Mouse (Mus musculus) midbrain, embryonic 14.5 days (tissue): ENCODE data around the gene Fam207a. TPM values are rescaled to one million over a fixed set of nuclear protein-coding genes. Genes with fewer than 3 reads are reported as not detected.

Experiments used
- ATAC-seq: fragments of 200-750 bp; cut with Nextera tagmentation; 2 replicates; pipeline ENCODE4 v1.8.0; 2017; ENCODE audit warnings: moderate number of reproducible peaks, moderate library complexity; ENCODE audit not compliant: low FRiP score, low TSS enrichment
- DNase-seq: peaks from one replicate; pipeline ENCODE4 v3.0.0-alpha.2; 2015
- H3K27ac ChIP-seq: fragments of 300-500 bp; sonication (generic); replicated peaks from 2 replicates; pipeline ENCODE4 v1.5.1; 2014; ENCODE audit warnings: mild to moderate bottlenecking, low read depth, low read length, moderate library complexity
- H3K27me3 ChIP-seq: fragments of 300-500 bp; sonication (generic); 2 replicates; pipeline ENCODE4 v1.6.1; 2014; ENCODE audit warnings: low read length, control low read depth, mixed read lengths; ENCODE audit not compliant: control insufficient read depth, insufficient read depth
- H3K36me3 ChIP-seq: fragments of 300-500 bp; sonication (generic); 2 replicates; pipeline ENCODE4 v1.6.1; 2014; ENCODE audit warnings: low read length, control low read depth; ENCODE audit not compliant: control insufficient read depth, insufficient read depth
- H3K4me1 ChIP-seq: fragments of 300-500 bp; sonication (generic); 2 replicates; pipeline ENCODE4 v1.6.1; 2014; ENCODE audit warnings: mild to moderate bottlenecking, antibody characterized with exemption, low read length, control low read depth; ENCODE audit not compliant: control insufficient read depth, insufficient read depth
- H3K4me2 ChIP-seq: fragments of 300-500 bp; sonication (generic); 2 replicates; pipeline ENCODE4 v1.6.1; 2014; ENCODE audit warnings: mild to moderate bottlenecking, low read length, moderate library complexity
- H3K4me3 ChIP-seq: fragments of 300-500 bp; sonication (generic); replicated peaks from 2 replicates; pipeline ENCODE4 v1.5.1; 2014; ENCODE audit warnings: low read depth, low read length
- H3K9ac ChIP-seq: fragments of 300-500 bp; sonication (generic); replicated peaks from 2 replicates; pipeline ENCODE4 v1.6.1; 2014; ENCODE audit warnings: mild to moderate bottlenecking, low read length, moderate library complexity
- H3K9me3 ChIP-seq: fragments of 300-500 bp; sonication (generic); 2 replicates; pipeline ENCODE4 v1.6.1; 2016; ENCODE audit warnings: low read length, control low read depth, mixed read lengths; ENCODE audit not compliant: control insufficient read depth
- WGBS: fragments of 180-500 bp; shearing (Covaris S2); extraction: QIAGEN DNeasy Blood & Tissue Kit; methylation state at CpG from one replicate; pipeline ENCODE4 v1.1.7; 2014; 5-methylcytosine and 5-hydroxymethylcytosine counted together
- polyA plus RNA-seq: library from polyadenylated mRNA; unstranded; fragments of >200 nt; fragmentation: Nextera tagmentation; extraction: Ambion mirVana; gene quantifications from 2 replicates; pipeline ENCODE4 v1.2.1, GENCODE M21; 2014

The Fam207a gene
- 37.4 and 41.2 TPM in 2 replicates for polyA plus RNA-seq

- no peaks in the 10 kb centered on the region for H3K27me3 ChIP-seq
- H3K27ac ChIP-seq, result peak within 1 kb of the TSS; percentile 79
- peak; percentile 90 for ATAC-seq
- H3K36me3 ChIP-seq, result peaks cover 31% of the 10 kb centered on the region
- H3K9ac ChIP-seq, result peak within 1 kb of the TSS; percentile 86
- H3K9me3 ChIP-seq, result no peaks in the 10 kb centered on the region
- peak; percentile 99 for DNase-seq
- H3K4me2 ChIP-seq, result peak within 1 kb of the TSS; percentile 94
- WGBS, result under 1% methylated on average over 70 of the region's 75 CpGs
- H3K4me1 ChIP-seq, result peaks cover 14% of the 10 kb centered on the region
- H3K4me3 ChIP-seq, result peak within 1 kb of the TSS; percentile 91
Measured at GRCm38 (mm10) chr10:77515385-77516348, at the start of gene Fam207a. Fam207a (minus strand) TSS chr10:77515785.

- Histone ChIP-seq H3K4me3 (no peak overlapping the region), H3K27ac (no peak overlapping the region), H3K9me3 (no peaks in the 10 kb centered on the region), H3K9ac (no peak overlapping the region), H3K4me1 (no peaks in the 10 kb centered on the region), H3K4me2 (no peak overlapping the region), H3K27me3 (no peaks in the 10 kb centered on the region), H3K36me3 (no peaks in the 10 kb centered on the region)
- no peak for DNase-seq
- ATAC-seq, result no peak
- WGBS, result 85% methylated on average over 8 of the region's 8 CpGs
Measured at GRCm38 (mm10) chr10:77565005-77565404, 49.4 kb upstream of the Fam207a start.

GRCm38 (mm10) chr10:77561508-77561907 lies 45.9 kb upstream of the Fam207a start:
- Histone ChIP-seq H3K4me2 (no peak overlapping the region), H3K9ac (no peak overlapping the region), H3K9me3 (no peaks in the 10 kb centered on the region), H3K4me1 (no peaks in the 10 kb centered on the region), H3K27ac (no peak overlapping the region), H3K36me3 (no peaks in the 10 kb centered on the region), H3K27me3 (no peaks in the 10 kb centered on the region), H3K4me3 (no peak overlapping the region)
- DNase-seq (no peak), ATAC-seq (no peak)
- 76% methylated on average over 2 of the region's 2 CpGs for WGBS

- Histone ChIP-seq H3K36me3 (no peaks in the 10 kb centered on the region), H3K4me1 (no peaks in the 10 kb centered on the region), H3K27me3 (no peaks in the 10 kb centered on the region), H3K4me2 (no peak overlapping the region), H3K9ac (no peak overlapping the region), H3K27ac (no peak overlapping the region), H3K9me3 (no peaks in the 10 kb centered on the region), H3K4me3 (no peak overlapping the region)
- 91% methylated on average over 9 of the region's 9 CpGs for WGBS
- DNase-seq (no peak), ATAC-seq (no peak)
Measured at GRCm38 (mm10) chr10:77560830-77561229, 45.2 kb upstream of the Fam207a start.

GRCm38 (mm10) chr10:77560090-77560489 lies 44.5 kb upstream of the Fam207a start:
- H3K4me1 ChIP-seq, result no peaks in the 10 kb centered on the region
- no peak overlapping the region for H3K27ac ChIP-seq
- WGBS, result 88% methylated on average over 11 of the region's 11 CpGs
- no peak overlapping the region for H3K4me2 ChIP-seq
- H3K9ac ChIP-seq, result no peak overlapping the region
- no peak for ATAC-seq
- no peaks in the 10 kb centered on the region for H3K9me3 ChIP-seq
- no peak for DNase-seq
- no peaks in the 10 kb centered on the region for H3K27me3 ChIP-seq
- no peak overlapping the region for H3K4me3 ChIP-seq
- no peaks in the 10 kb centered on the region for H3K36me3 ChIP-seq

GRCm38 (mm10) chr10:77557641-77558040 lies 42.1 kb upstream of the Fam207a start:
- Histone ChIP-seq H3K27ac (no peak overlapping the region), H3K27me3 (no peaks in the 10 kb centered on the region), H3K9ac (no peak overlapping the region), H3K9me3 (no peaks in the 10 kb centered on the region), H3K4me2 (no peak overlapping the region), H3K4me1 (no peaks in the 10 kb centered on the region), H3K4me3 (no peak overlapping the region), H3K36me3 (no peaks in the 10 kb centered on the region)
- ATAC-seq (no peak), DNase-seq (no peak)
- 84% methylated on average over 4 of the region's 4 CpGs for WGBS

GRCm38 (mm10) chr10:77556631-77557030 lies 41.0 kb upstream of the Fam207a start:
- no peak for DNase-seq
- no peaks in the 10 kb centered on the region for H3K4me1 ChIP-seq
- H3K27ac ChIP-seq, result no peak overlapping the region
- H3K27me3 ChIP-seq, result no peaks in the 10 kb centered on the region
- 94% methylated on average over 7 of the region's 7 CpGs for WGBS
- no peaks in the 10 kb centered on the region for H3K36me3 ChIP-seq
- H3K9ac ChIP-seq, result no peak overlapping the region
- H3K4me3 ChIP-seq, result no peak overlapping the region
- no peak for ATAC-seq
- H3K9me3 ChIP-seq, result no peaks in the 10 kb centered on the region
- no peak overlapping the region for H3K4me2 ChIP-seq

GRCm38 (mm10) chr10:77554918-77555317 lies 39.3 kb upstream of the Fam207a start:
- DNase-seq (no peak), ATAC-seq (no peak)
- Histone ChIP-seq H3K4me2 (no peak overlapping the region), H3K4me3 (no peak overlapping the region), H3K27ac (no peak overlapping the region), H3K4me1 (no peaks in the 10 kb centered on the region), H3K9ac (no peak overlapping the region), H3K36me3 (no peaks in the 10 kb centered on the region), H3K27me3 (no peaks in the 10 kb centered on the region), H3K9me3 (no peaks in the 10 kb centered on the region)
- WGBS, result 90% methylated on average over 4 of the region's 4 CpGs

- Histone ChIP-seq H3K36me3 (no peaks in the 10 kb centered on the region), H3K27ac (no peak overlapping the region), H3K4me2 (no peak overlapping the region), H3K4me1 (no peaks in the 10 kb centered on the region), H3K27me3 (no peaks in the 10 kb centered on the region), H3K9ac (no peak overlapping the region), H3K4me3 (no peak overlapping the region), H3K9me3 (no peaks in the 10 kb centered on the region)
- ATAC-seq (no peak), DNase-seq (no peak)
- WGBS, result 83% methylated on average over 4 of the region's 4 CpGs
Measured at GRCm38 (mm10) chr10:77553285-77553684, 37.7 kb upstream of the Fam207a start.
